Mouse (Mus musculus): ENCODE data around the gene Zfp715. TPM values are rescaled to one million over a fixed set of nuclear protein-coding genes. Genes with fewer than 3 reads are reported as not detected.

Zfp715 gene
- polyA plus RNA-seq, 1 experiment from 2014 or later = 13.7 TPM

DNA sequence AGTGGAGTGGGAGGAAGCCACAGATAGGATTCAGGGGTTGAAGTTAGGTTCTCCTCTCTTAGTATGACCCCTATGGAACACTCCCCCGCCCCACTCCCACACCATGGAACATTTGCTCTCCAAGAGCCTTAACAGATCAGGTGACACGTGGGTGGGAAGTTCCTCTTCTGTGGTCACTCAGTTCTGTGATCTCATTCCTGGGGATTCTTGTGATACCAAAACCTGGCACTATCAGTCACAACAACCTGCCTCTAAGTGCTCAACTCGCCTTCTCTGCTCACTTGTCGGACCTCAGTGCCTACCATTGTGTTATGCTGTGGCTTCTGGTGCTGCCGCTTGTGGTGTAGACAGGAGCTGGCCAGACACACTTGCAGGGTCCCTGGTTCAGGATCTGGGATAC is 30.1 kb upstream of the Zfp715 start:
- Histone ChIP-seq H3K4me1 (no peaks in the 10 kb centered on the region), H3K27me3 (no peaks in the 10 kb centered on the region), H3K9ac (no peak overlapping the region), H3K36me3 (ENCODE audit: poor library complexity, severe bottlenecking) (no peaks in the 10 kb centered on the region), H3K4me2 (no peak overlapping the region), H3K27ac (no peak overlapping the region), H3K9me3 (replicated peaks) (no peaks in the 10 kb centered on the region), H3K4me3 (no peak overlapping the region)
- ATAC-seq = no peak
- WGBS = 84% methylated on average over 5 of the region's 5 CpGs

DNA sequence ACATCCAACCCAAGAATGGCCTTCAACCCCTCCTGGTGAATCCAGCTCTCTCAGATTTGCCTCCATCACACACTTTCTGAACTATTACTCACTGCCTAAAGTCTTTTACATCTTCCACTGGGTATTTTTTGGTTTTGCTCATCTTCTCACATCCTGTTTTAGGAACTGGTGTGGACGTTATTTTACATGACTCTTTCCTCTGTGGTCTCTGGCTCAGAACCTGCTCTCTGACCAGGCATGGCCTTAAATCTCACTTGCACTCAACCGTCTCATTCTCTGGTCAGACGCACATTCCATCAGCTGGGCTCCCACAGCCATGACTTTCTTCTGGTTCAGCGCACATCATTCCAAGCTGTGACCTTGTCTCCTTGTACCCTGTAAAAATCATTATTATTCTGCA is 27.7 kb upstream of the Zfp715 start:
- H3K4me1 ChIP-seq = no peaks in the 10 kb centered on the region
- no peak for ATAC-seq
- H3K27me3 ChIP-seq = no peaks in the 10 kb centered on the region
- WGBS = 82% methylated on average over 4 of the region's 4 CpGs
- no peak overlapping the region for H3K9ac ChIP-seq
- H3K36me3 ChIP-seq (ENCODE audit: poor library complexity, severe bottlenecking) = no peaks in the 10 kb centered on the region
- H3K4me3 ChIP-seq = no peak overlapping the region
- no peaks in the 10 kb centered on the region for H3K9me3 ChIP-seq (replicated peaks)
- no peak overlapping the region for H3K4me2 ChIP-seq
- H3K27ac ChIP-seq = no peak overlapping the region

DNA sequence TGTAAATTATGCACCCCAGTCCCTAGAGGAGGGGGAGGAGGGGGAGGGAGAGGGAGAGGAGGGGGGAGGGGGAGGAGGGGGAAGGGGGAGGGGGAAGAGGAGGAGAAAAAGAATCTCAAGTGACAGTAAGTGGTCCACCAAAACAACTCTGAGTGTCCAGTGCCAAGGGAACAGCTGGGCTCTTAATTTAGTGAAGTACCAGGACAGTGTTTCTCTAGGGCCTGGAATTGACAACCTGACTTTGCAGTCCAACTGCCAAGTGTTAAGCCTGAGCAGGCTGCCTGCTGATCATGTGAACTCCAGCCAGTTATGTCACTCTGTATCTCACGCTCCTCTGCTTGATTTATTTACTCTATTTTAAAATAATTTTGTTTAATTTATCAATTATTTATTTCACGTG is 20.8 kb upstream of the Zfp715 start:
- Histone ChIP-seq H3K9ac (no peak overlapping the region), H3K4me2 (no peak overlapping the region), H3K9me3 (replicated peaks) (no peaks in the 10 kb centered on the region), H3K27ac (no peak overlapping the region), H3K4me1 (no peaks in the 10 kb centered on the region), H3K4me3 (no peak overlapping the region), H3K36me3 (ENCODE audit: poor library complexity, severe bottlenecking) (no peaks in the 10 kb centered on the region), H3K27me3 (no peaks in the 10 kb centered on the region)
- no peak for ATAC-seq
- WGBS = 59% methylated on average over 2 of the region's 2 CpGs

DNA sequence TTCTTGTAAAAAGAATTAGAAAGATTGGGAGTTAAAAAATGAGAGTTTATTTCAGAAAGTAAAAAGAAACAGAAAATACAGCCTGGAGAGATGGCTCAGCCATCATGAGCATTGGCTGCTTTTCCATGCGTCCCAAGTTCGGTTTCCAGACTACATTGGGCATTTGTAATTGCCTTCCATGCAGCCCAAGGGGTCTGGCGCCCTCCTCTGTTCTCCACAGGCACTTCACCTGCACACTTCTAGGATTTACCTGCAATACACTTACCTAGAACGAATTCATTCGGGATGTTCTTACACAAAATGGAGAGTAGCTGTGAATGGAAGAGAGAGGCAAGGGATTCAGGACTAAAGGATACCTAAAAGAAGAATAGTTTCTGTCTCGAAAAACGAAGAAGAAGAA is 20.1 kb upstream of the Zfp715 start:
- no peaks in the 10 kb centered on the region for H3K36me3 ChIP-seq (ENCODE audit: poor library complexity, severe bottlenecking)
- H3K27me3 ChIP-seq = no peaks in the 10 kb centered on the region
- WGBS = 51% methylated on average over 5 of the region's 7 CpGs
- no peaks in the 10 kb centered on the region for H3K9me3 ChIP-seq (replicated peaks)
- H3K4me2 ChIP-seq = no peak overlapping the region
- no peak overlapping the region for H3K27ac ChIP-seq
- H3K4me3 ChIP-seq = no peak overlapping the region
- H3K9ac ChIP-seq = no peak overlapping the region
- no peak for ATAC-seq
- H3K4me1 ChIP-seq = no peaks in the 10 kb centered on the region

DNA sequence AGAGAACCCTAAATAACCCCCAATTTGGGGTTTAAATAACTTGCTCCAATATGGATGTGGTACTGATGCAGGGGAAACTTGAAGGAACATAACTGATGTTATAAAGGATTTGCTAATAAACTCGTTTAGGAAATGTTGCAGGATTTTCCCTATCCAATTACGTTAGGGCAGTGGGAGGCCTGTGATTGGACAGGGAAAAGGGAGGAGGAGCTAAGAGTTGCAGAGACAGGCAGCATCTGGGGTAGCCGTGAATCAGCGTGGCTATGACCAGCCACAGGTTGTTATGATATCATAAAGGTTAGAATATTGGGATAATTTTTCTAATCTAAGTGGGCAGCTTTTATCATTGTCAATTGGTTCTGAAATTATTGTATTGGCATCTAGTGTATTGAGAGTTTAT is 15.0 kb upstream of the Zfp715 start:
- H3K9ac ChIP-seq = no peak overlapping the region
- no peak overlapping the region for H3K4me3 ChIP-seq
- no peaks in the 10 kb centered on the region for H3K36me3 ChIP-seq (ENCODE audit: poor library complexity, severe bottlenecking)
- no peak overlapping the region for H3K4me2 ChIP-seq
- no peaks in the 10 kb centered on the region for H3K9me3 ChIP-seq (replicated peaks)
- no peak for ATAC-seq
- 67% methylated on average over 4 of the region's 4 CpGs for WGBS
- no peaks in the 10 kb centered on the region for H3K4me1 ChIP-seq
- no peaks in the 10 kb centered on the region for H3K27me3 ChIP-seq
- no peak overlapping the region for H3K27ac ChIP-seq

DNA sequence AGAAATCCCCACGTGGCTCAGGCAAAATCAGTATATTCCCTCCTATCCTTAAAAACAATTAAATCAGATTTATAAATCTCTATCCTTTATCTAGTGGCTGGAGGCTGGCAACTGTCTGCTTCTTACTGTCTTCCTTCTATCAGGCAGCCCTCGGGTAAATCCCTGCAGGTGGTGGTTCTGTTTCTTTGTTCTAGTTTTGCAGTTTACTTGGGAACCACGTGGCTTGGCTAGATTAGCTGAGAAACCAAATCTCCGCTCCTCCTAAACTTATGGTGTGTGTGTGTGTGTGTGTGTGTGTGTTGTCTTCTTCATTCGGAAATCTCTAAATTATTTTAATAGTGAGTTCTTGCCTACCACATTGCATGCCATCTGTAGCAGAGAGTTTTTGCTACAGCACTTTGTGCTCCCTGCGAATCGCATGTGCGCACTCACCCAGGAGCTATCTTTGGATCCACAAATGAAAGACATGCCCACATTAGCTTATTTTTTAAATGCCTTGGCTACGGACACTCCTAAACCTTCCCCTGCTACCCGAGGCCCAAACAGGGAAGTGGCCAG is 13.2 kb upstream of the Zfp715 start:
- no peak overlapping the region for H3K27ac ChIP-seq
- H3K4me3 ChIP-seq = no peak overlapping the region
- no peak overlapping the region for H3K9ac ChIP-seq
- ATAC-seq = no peak
- no peaks in the 10 kb centered on the region for H3K27me3 ChIP-seq
- H3K4me2 ChIP-seq = no peak overlapping the region
- H3K9me3 ChIP-seq (replicated peaks) = no peaks in the 10 kb centered on the region
- no peaks in the 10 kb centered on the region for H3K4me1 ChIP-seq
- H3K36me3 ChIP-seq (ENCODE audit: poor library complexity, severe bottlenecking) = no peaks in the 10 kb centered on the region
- 56% methylated on average over 10 of the region's 10 CpGs for WGBS

DNA sequence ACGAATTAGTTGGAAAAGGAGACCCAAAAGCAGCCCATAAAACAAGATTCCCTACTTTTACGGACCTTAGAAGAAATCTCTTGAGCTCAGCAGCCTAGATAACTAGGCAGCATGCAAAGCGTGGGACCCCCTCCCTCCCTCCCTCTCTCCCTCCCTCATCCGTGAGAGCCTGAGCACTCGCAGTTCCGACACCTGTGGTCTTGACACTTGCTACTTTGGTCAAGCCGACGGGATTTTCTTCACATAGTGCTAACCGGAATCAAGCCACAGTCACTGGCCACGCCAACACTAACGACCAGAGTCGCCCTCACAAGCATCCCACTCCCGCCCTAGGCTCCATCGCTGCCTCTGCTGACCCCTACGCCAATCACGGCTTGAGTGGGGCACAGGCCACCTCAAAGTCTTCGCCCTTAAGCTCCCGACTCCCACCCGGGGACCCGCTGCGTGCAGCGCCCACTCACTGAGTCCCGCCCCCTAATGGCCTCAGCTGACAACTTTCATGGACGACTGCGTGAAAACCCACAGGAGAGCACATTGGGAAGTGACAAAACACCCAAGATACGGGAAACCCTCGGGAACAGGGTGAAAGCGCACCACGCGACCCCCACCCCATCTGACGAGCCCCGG is 595 bp downstream of the Zfp715 start:
- Histone ChIP-seq H3K9ac (peak overlapping the region; percentile 83), H3K4me2 (peak overlapping the region; percentile 86), H3K36me3 (ENCODE audit: poor library complexity, severe bottlenecking) (peaks cover 28% of the 10 kb centered on the region), H3K4me1 (peaks cover 14% of the 10 kb centered on the region), H3K9me3 (replicated peaks) (no peaks in the 10 kb centered on the region), H3K27ac (peak overlapping the region; percentile 74), H3K27me3 (no peaks in the 10 kb centered on the region), H3K4me3 (peak overlapping the region; percentile 79)
- WGBS = 2% methylated on average over 32 of the region's 32 CpGs
- ATAC-seq = peak; percentile 66

DNA sequence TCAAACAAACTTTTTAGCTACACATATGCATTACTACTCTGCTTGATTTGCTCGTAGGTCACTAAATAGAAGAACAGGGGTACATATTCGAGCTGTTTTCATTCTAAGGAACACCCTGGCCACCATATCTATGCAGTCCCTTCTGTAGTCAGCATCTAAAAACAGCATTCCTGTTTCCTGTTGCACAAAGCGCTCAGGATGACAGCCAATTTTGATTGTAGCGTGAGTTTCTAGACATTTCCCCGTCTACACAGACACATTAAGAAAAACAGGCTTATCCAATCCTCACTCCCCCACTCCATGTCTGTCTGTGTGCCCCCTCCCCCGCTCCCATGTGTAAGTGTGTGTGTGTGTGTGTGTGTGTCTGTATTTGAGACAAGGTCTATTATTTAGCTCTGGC is 1.5 kb downstream of the Zfp715 start:
- Histone ChIP-seq H3K27me3 (no peaks in the 10 kb centered on the region), H3K27ac (no peak overlapping the region), H3K9me3 (replicated peaks) (no peaks in the 10 kb centered on the region), H3K36me3 (ENCODE audit: poor library complexity, severe bottlenecking) (peaks cover 37% of the 10 kb centered on the region), H3K4me2 (peak overlapping the region; percentile 86), H3K9ac (no peak overlapping the region), H3K4me1 (peaks cover 14% of the 10 kb centered on the region), H3K4me3 (peak overlapping the region; percentile 79)
- no peak for ATAC-seq
- WGBS = 93% methylated on average over 6 of the region's 6 CpGs

DNA sequence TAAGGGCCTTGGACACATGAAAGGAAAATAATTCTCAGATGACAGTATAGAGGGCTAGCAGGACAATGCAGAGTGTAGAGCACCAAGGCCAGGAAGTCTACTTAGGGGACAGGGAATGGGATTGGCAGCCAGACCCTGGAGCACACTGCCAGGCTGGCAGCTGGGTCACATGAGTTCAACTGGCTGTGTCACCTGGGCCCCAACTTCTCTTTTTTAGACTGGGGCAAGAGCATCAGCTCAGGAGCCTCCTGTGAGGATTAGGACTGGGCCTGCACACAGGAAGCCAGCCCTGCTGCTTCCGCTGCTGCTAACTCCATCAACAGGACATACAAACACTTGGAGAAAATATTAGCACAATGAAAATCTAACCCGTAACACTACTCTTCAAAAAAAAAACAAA is 4.0 kb downstream of the Zfp715 start:
- 88% methylated on average over 2 of the region's 2 CpGs for WGBS
- no peak overlapping the region for H3K9ac ChIP-seq
- peaks cover 51% of the 10 kb centered on the region for H3K36me3 ChIP-seq (ENCODE audit: poor library complexity, severe bottlenecking)
- ATAC-seq = no peak
- H3K4me1 ChIP-seq = peaks cover 14% of the 10 kb centered on the region
- no peaks in the 10 kb centered on the region for H3K9me3 ChIP-seq (replicated peaks)
- H3K27me3 ChIP-seq = no peaks in the 10 kb centered on the region
- no peak overlapping the region for H3K4me2 ChIP-seq
- no peak overlapping the region for H3K27ac ChIP-seq
- no peak overlapping the region for H3K4me3 ChIP-seq

DNA sequence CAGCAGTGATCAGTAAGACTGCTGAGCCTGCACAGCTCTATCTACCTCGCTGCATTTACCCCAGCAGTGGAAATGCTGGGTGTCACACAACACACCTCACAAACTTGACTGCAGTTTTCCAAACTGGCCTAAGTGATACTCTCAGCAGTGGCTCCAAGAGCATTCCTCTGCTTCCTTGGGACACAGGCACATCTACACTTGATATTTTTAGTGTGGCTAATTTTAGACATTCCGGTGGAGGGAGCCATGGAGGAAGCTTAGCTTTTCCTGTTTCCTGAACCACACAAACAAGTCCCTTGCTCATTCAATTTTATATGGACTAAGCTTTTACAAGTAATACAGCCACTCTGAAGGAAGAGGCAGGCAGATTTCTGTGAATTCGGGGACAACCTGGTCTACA is 7.9 kb downstream of the Zfp715 start:
- no peak for ATAC-seq
- no peak overlapping the region for H3K4me2 ChIP-seq
- peaks cover 65% of the 10 kb centered on the region for H3K36me3 ChIP-seq (ENCODE audit: poor library complexity, severe bottlenecking)
- H3K4me3 ChIP-seq = no peak overlapping the region
- 94% methylated on average over 3 of the region's 3 CpGs for WGBS
- no peaks in the 10 kb centered on the region for H3K27me3 ChIP-seq
- no peaks in the 10 kb centered on the region for H3K9me3 ChIP-seq (replicated peaks)
- H3K9ac ChIP-seq = no peak overlapping the region
- H3K4me1 ChIP-seq = no peaks in the 10 kb centered on the region
- H3K27ac ChIP-seq = no peak overlapping the region

DNA sequence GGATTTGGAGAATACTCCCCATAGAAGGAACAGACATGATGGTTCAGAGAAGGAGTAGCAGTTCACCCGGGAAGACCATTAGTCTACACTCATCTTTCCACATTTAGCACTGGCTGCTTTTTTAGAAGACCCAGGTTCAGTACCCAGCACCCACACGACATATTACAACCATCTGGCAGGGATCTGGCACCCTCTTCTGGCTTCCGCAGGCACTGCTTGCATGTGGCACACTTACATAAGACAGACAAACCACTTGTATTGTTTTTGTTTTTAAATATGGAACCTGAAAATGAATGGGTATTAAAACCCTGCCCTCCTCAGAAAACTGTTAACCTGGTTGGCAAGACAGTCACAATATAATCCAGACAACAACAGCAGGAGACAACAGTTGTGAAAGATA is 21.6 kb downstream of the Zfp715 start:
- H3K36me3 ChIP-seq (ENCODE audit: poor library complexity, severe bottlenecking) = peaks cover 9% of the 10 kb centered on the region
- H3K27me3 ChIP-seq = no peaks in the 10 kb centered on the region
- no peak overlapping the region for H3K27ac ChIP-seq
- no peak overlapping the region for H3K9ac ChIP-seq
- H3K4me2 ChIP-seq = no peak overlapping the region
- no peak for ATAC-seq
- no peaks in the 10 kb centered on the region for H3K4me1 ChIP-seq
- no peaks in the 10 kb centered on the region for H3K9me3 ChIP-seq (replicated peaks)
- 90% methylated on average over 3 of the region's 3 CpGs for WGBS
- no peak overlapping the region for H3K4me3 ChIP-seq

DNA sequence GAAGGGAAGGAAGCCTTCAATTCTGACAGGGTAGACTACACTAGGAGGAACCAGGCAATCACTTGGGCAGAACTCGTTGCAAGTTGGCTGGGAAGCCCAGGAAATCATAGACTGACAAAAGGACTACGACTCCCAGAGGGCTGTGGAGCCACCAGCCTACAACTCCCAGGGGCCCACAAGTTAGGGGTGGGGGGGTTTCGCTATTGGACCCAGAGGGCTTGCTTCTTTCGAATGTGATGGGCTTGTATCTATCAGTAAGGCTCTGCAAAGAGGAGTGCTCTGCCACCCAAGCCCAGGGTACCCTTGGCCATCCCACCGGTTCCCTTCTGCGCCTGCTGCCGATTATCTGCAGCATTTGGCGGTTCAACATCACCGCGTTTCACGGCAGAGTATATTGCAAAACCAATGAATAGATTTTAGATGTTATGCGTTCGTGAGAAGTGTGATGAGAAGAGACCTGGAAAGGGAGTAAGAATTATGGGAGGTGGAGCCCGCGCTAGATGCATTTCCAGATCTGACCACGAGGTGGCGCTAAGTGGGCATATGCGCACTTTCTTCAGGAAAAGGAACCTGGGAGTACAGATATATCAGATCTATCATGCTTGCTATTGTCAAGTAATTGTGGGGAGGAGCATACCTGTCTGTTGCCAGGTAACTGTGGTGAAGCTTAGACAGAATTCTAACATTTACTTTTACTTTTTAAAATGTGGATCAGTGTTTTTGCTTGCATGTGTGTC is 30.1 kb downstream of the Zfp715 start:
- Histone ChIP-seq H3K4me1 (no peaks in the 10 kb centered on the region), H3K36me3 (ENCODE audit: poor library complexity, severe bottlenecking) (no peaks in the 10 kb centered on the region), H3K27ac (0 out of 2 replicates have a peak overlapping the region, but pooled peaks have one; percentile 57), H3K9ac (peak overlapping the region; percentile 45), H3K9me3 (replicated peaks) (no peaks in the 10 kb centered on the region), H3K4me3 (peak overlapping the region; percentile 33), H3K4me2 (peak overlapping the region; percentile 50), H3K27me3 (no peaks in the 10 kb centered on the region)
- WGBS = 10% methylated on average over 18 of the region's 18 CpGs
- peak; percentile 87 for ATAC-seq

All from forebrain, embryonic 13.5 days (tissue).